Mouse (Mus musculus): ENCODE results near the gene 1110059E24Rik.

DNA sequence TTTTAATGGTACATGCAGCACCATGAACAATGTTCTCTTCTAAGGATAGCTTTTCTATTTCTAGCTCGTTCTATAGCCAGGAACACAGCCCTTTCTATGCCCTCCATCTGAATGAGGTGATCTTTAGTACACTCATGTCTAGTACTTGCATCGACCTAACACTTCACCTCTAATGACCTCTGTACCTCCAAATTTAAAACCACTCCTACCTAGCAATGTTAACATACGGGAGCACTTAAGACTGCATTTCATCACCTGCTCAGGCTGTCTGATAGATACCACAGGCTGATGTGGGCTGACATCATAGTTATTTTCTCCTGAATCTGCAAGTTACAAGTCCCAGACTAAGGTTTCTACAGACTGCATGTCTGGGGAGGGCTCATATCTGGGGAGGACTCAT lies 103.8 kb downstream of the 1110059E24Rik start:
- TF ChIP-seq CTCF (IDR thresholded peaks at IDR 0.05; ENCODE audit: low read depth, low read length) (no peak), POLR2A (IDR thresholded peaks at IDR 0.05; ENCODE audit: borderline replicate concordance, low read depth, low read length) (no peak)

Data from bone marrow macrophage, adult 2 months (primary cell).